Mouse (Mus musculus) liver, adult 2 months (tissue): ENCODE data around the gene Zfp992. TPM values are rescaled to one million over a fixed set of nuclear protein-coding genes. Genes with fewer than 3 reads are reported as not detected.
"Not testable (repeated sequence)": the region's sequence is repeated elsewhere in the genome, so short reads cannot be mapped to it uniquely, and the experiment has no call there.

Experiments used
- DNase-seq: peaks from one replicate; pipeline ENCODE4 v3.0.0-alpha.2; 2011; ENCODE audit warnings: low read depth, low spot score; ENCODE audit errors: extremely low read depth
- H3K27ac ChIP-seq: fragments of 200-500 bp; replicated peaks from 2 replicates; pipeline ENCODE4 v1.5.1; 2012; ENCODE audit warnings: low read depth, mild to moderate bottlenecking, control low read depth, inconsistent platforms, low read length; ENCODE audit not compliant: insufficient read depth
- H3K27me3 ChIP-seq: fragments of 200-500 bp; 2 replicates; pipeline ENCODE4 v1.6.1; 2012; ENCODE audit warnings: mild to moderate bottlenecking, moderate library complexity, low read length, inconsistent platforms; ENCODE audit not compliant: control insufficient read depth, insufficient read depth
- H3K36me3 ChIP-seq: fragments of 200-500 bp; 2 replicates; pipeline ENCODE4 v1.6.1; 2012; ENCODE audit warnings: low read length, inconsistent platforms; ENCODE audit not compliant: control insufficient read depth, insufficient read depth
- H3K4me1 ChIP-seq: fragments of 200-500 bp; 2 replicates; pipeline ENCODE4 v1.6.1; 2011; ENCODE audit warnings: low read length; ENCODE audit not compliant: control insufficient read depth, insufficient read depth
- H3K4me3 ChIP-seq: fragments of 200-500 bp; 2 replicates; pipeline ENCODE4 v1.5.1; 2011; ENCODE audit warnings: low read depth, mild to moderate bottlenecking, control low read depth, low read length, moderate library complexity; ENCODE audit not compliant: insufficient read depth
- H3K79me2 ChIP-seq: fragments of 200-500 bp; 2 replicates; pipeline ENCODE4 v1.6.1; 2012; ENCODE audit warnings: inconsistent platforms, mild to moderate bottlenecking, low read length, moderate library complexity; ENCODE audit not compliant: control insufficient read depth, insufficient read depth
- H3K9ac ChIP-seq: fragments of 200-500 bp; 2 replicates; pipeline ENCODE4 v1.6.1; 2012; ENCODE audit warnings: low read depth, mild to moderate bottlenecking, control low read depth, inconsistent platforms, low read length
- CTCF ChIP-seq: fragments of 200-500 bp; IDR thresholded peaks from 2 replicates; pipeline ENCODE4 v1.5.1; 2011; ENCODE audit warnings: low read depth, low read length, control low read depth
- POLR2A ChIP-seq: fragments of 200-500 bp; IDR thresholded peaks from 2 replicates; pipeline ENCODE4 v1.6.1; 2011; ENCODE audit warnings: low read length, control low read depth; ENCODE audit not compliant: insufficient read depth; ENCODE audit errors: extremely low read depth
- WGBS: fragments of 180-500 bp; shearing (Covaris S2); methylation state at CpG from one replicate; pipeline ENCODE4 v1.1.7; 2018; 5-methylcytosine and 5-hydroxymethylcytosine counted together
- polyA plus RNA-seq: library from polyadenylated mRNA; depleted of rRNA; stranded (reverse); fragments of >200 nt; gene quantifications from 2 replicates; pipeline ENCODE4 v1.2.3, GENCODE M21; 2012; rRNA removed
- total RNA-seq: library from RNA; depleted of rRNA; stranded (reverse); fragments of >200 nt; gene quantifications from 2 replicates; pipeline ENCODE4 v1.2.3, GENCODE M21; 2014; rRNA removed

Gene Zfp992
- total and polyA plus RNA-seq, 2 experiments: 0.22 to 1.0 TPM

- no peaks in the 10 kb centered on the region for H3K27me3 ChIP-seq
- TF ChIP-seq CTCF (no peak), POLR2A (no peak)
These were observed 67.7 kb downstream of the Zfp992 start for GRCm38 (mm10) chr4:146516474-146516873.

DNA sequence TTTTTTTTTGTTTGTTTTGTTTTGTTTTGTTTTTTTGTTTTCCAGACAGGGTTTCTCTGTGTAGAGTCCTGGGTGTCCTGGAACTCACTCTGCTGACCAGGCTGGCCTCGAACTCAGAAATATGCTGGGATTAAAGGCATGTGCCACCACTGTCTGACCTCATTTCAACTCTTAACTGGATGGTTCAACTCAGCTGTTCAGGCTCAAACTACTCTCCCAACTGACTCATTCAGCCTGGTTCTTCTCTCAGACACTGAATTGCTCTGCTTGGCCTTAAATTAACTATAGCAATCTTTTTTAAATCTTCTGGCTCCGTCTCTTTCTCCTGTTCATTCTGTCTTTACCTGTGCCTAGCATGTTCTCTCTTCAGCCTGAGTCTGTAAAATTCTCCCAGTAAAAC lies 68.3 kb downstream of the Zfp992 start:
- H3K4me3 ChIP-seq, H3K27ac ChIP-seq, H3K27me3 ChIP-seq, H3K36me3 ChIP-seq, H3K9ac ChIP-seq, H3K4me1 ChIP-seq, H3K79me2 ChIP-seq, DNase-seq: not testable (repeated sequence)
- 55% methylated on average over 2 of the region's 2 CpGs for WGBS

More at GRCm38 (mm10) chr4:146516474-146516873, 67.7 kb downstream of the Zfp992 start:
- H3K9ac ChIP-seq: no peak overlapping the region
- H3K4me3 ChIP-seq: no peak overlapping the region
- DNase-seq: no peak
- WGBS: 46% methylated on average over 1 of the region's 1 CpGs
- no peaks in the 10 kb centered on the region for H3K4me1 ChIP-seq
- no peaks in the 10 kb centered on the region for H3K36me3 ChIP-seq
- H3K79me2 ChIP-seq: no peaks in the 10 kb centered on the region
- no peak overlapping the region for H3K27ac ChIP-seq

Other genes with a start within 250 kb of the Zfp992 start
- not detected in 2 replicates for gene Zfp981, start 53.0 kb downstream of the Zfp992 start, total RNA-seq
- gene Zfp981, start 53.0 kb downstream of the Zfp992 start, polyA plus RNA-seq: not detected in 2 replicates
- 0.87 and 1.6 TPM in 2 replicates for gene Zfp993, start 161.9 kb downstream of the Zfp992 start, total RNA-seq
- gene Zfp993, start 161.9 kb downstream of the Zfp992 start, polyA plus RNA-seq: 0.10 TPM in 1 of 2 replicates, not detected in the other